Mouse (Mus musculus): ENCODE data around the gene Agr2. TPM values are rescaled to one million over a fixed set of nuclear protein-coding genes. Genes with fewer than 3 reads are reported as not detected.

The Agr2 gene
- polyA plus RNA-seq, 1 experiment from 2014 or later: 0.32 TPM

GRCm38 (mm10) chr12:36027171-36027570, 34.5 kb downstream of the Agr2 start:
- no peak overlapping the region for H3K9ac ChIP-seq
- no peak overlapping the region for H3K4me2 ChIP-seq
- H3K27me3 ChIP-seq (replicated peaks): no peaks in the 10 kb centered on the region
- H3K4me1 ChIP-seq: peaks cover 18% of the 10 kb centered on the region
- H3K9me3 ChIP-seq: no peaks in the 10 kb centered on the region
- ATAC-seq (ENCODE audit: extremely low read depth, insufficient number of reproducible peaks, low FRiP score, low TSS enrichment): no peak
- no peaks in the 10 kb centered on the region for H3K36me3 ChIP-seq
- H3K4me3 ChIP-seq: no peak overlapping the region
- WGBS: 78% methylated on average over 2 of the region's 2 CpGs
- H3K27ac ChIP-seq (replicated peaks): no peak overlapping the region

- no peak overlapping the region for H3K27ac ChIP-seq (replicated peaks)
- H3K4me3 ChIP-seq: no peak overlapping the region
- H3K9ac ChIP-seq: no peak overlapping the region
- 52% methylated on average over 5 of the region's 5 CpGs for WGBS
- no peak for ATAC-seq (ENCODE audit: extremely low read depth, insufficient number of reproducible peaks, low FRiP score, low TSS enrichment)
- H3K9me3 ChIP-seq: no peaks in the 10 kb centered on the region
- no peaks in the 10 kb centered on the region for H3K36me3 ChIP-seq
- H3K4me2 ChIP-seq: no peak overlapping the region
- no peaks in the 10 kb centered on the region for H3K27me3 ChIP-seq (replicated peaks)
- peaks cover 24% of the 10 kb centered on the region for H3K4me1 ChIP-seq
These were observed 36.4 kb downstream of the Agr2 start for GRCm38 (mm10) chr12:36028968-36029645.

GRCm38 (mm10) chr12:36029687-36030086, 37.0 kb downstream of the Agr2 start:
- H3K4me2 ChIP-seq: no peak overlapping the region
- no peak overlapping the region for H3K27ac ChIP-seq (replicated peaks)
- 52% methylated on average over 4 of the region's 6 CpGs for WGBS
- H3K36me3 ChIP-seq: no peaks in the 10 kb centered on the region
- no peaks in the 10 kb centered on the region for H3K27me3 ChIP-seq (replicated peaks)
- H3K9me3 ChIP-seq: no peaks in the 10 kb centered on the region
- H3K4me1 ChIP-seq: peaks cover 24% of the 10 kb centered on the region
- ATAC-seq (ENCODE audit: extremely low read depth, insufficient number of reproducible peaks, low FRiP score, low TSS enrichment): no peak
- H3K9ac ChIP-seq: no peak overlapping the region
- no peak overlapping the region for H3K4me3 ChIP-seq

GRCm38 (mm10) chr12:36030660-36031363, 38.1 kb downstream of the Agr2 start:
- Histone ChIP-seq H3K9me3 (no peaks in the 10 kb centered on the region), H3K36me3 (no peaks in the 10 kb centered on the region), H3K4me1 (peaks cover 24% of the 10 kb centered on the region), H3K4me3 (no peak overlapping the region), H3K4me2 (no peak overlapping the region), H3K27me3 (replicated peaks) (no peaks in the 10 kb centered on the region), H3K9ac (no peak overlapping the region), H3K27ac (replicated peaks) (no peak overlapping the region)
- WGBS: 73% methylated on average over 12 of the region's 12 CpGs
- no peak for ATAC-seq (ENCODE audit: extremely low read depth, insufficient number of reproducible peaks, low FRiP score, low TSS enrichment)

GRCm38 (mm10) chr12:36032419-36032818, 39.7 kb downstream of the Agr2 start:
- Histone ChIP-seq H3K4me1 (peaks cover 27% of the 10 kb centered on the region), H3K27me3 (replicated peaks) (no peaks in the 10 kb centered on the region), H3K4me2 (no peak overlapping the region), H3K27ac (replicated peaks) (peak overlapping the region; percentile 58), H3K9ac (no peak overlapping the region), H3K4me3 (no peak overlapping the region), H3K36me3 (no peaks in the 10 kb centered on the region), H3K9me3 (no peaks in the 10 kb centered on the region)
- ATAC-seq (ENCODE audit: extremely low read depth, insufficient number of reproducible peaks, low FRiP score, low TSS enrichment): no peak
- 57% methylated on average over 4 of the region's 4 CpGs for WGBS

- Histone ChIP-seq H3K4me1 (peaks cover 29% of the 10 kb centered on the region), H3K4me2 (no peak overlapping the region), H3K27me3 (replicated peaks) (no peaks in the 10 kb centered on the region), H3K9ac (no peak overlapping the region), H3K36me3 (no peaks in the 10 kb centered on the region), H3K27ac (replicated peaks) (no peak overlapping the region), H3K9me3 (no peaks in the 10 kb centered on the region), H3K4me3 (no peak overlapping the region)
- WGBS: 87% methylated on average over 6 of the region's 6 CpGs
- no peak for ATAC-seq (ENCODE audit: extremely low read depth, insufficient number of reproducible peaks, low FRiP score, low TSS enrichment)
These were observed 42.8 kb downstream of the Agr2 start for GRCm38 (mm10) chr12:36035501-36035900.

- Histone ChIP-seq H3K27ac (replicated peaks) (no peak overlapping the region), H3K36me3 (no peaks in the 10 kb centered on the region), H3K9me3 (no peaks in the 10 kb centered on the region), H3K4me2 (no peak overlapping the region), H3K4me1 (peaks cover 30% of the 10 kb centered on the region), H3K9ac (no peak overlapping the region), H3K27me3 (replicated peaks) (no peaks in the 10 kb centered on the region), H3K4me3 (no peak overlapping the region)
- ATAC-seq (ENCODE audit: extremely low read depth, insufficient number of reproducible peaks, low FRiP score, low TSS enrichment): no peak; the same call in 1 of the 2 replicates
- 94% methylated on average over 7 of the region's 7 CpGs for WGBS
These were observed 43.4 kb downstream of the Agr2 start for GRCm38 (mm10) chr12:36036121-36036520.

GRCm38 (mm10) chr12:36036776-36037175, 44.1 kb downstream of the Agr2 start:
- Histone ChIP-seq H3K4me1 (peaks cover 34% of the 10 kb centered on the region), H3K4me3 (no peak overlapping the region), H3K36me3 (no peaks in the 10 kb centered on the region), H3K27me3 (replicated peaks) (no peaks in the 10 kb centered on the region), H3K4me2 (no peak overlapping the region), H3K27ac (replicated peaks) (no peak overlapping the region), H3K9ac (no peak overlapping the region), H3K9me3 (no peaks in the 10 kb centered on the region)
- ATAC-seq (ENCODE audit: extremely low read depth, insufficient number of reproducible peaks, low FRiP score, low TSS enrichment): no peak
- WGBS: 73% methylated on average over 10 of the region's 10 CpGs

GRCm38 (mm10) chr12:36039541-36040084, 46.9 kb downstream of the Agr2 start:
- ATAC-seq (ENCODE audit: extremely low read depth, insufficient number of reproducible peaks, low FRiP score, low TSS enrichment): no peak
- WGBS: 53% methylated on average over 9 of the region's 9 CpGs
- H3K9ac ChIP-seq: peak overlapping the region; percentile 56
- 0 out of 2 replicates have a peak overlapping the region, but pooled peaks have one; percentile 20 for H3K4me3 ChIP-seq
- H3K27ac ChIP-seq (replicated peaks): peak overlapping the region; percentile 75
- no peaks in the 10 kb centered on the region for H3K27me3 ChIP-seq (replicated peaks)
- H3K4me2 ChIP-seq: peak overlapping the region; percentile 27
- no peaks in the 10 kb centered on the region for H3K9me3 ChIP-seq
- no peaks in the 10 kb centered on the region for H3K36me3 ChIP-seq
- peaks cover 28% of the 10 kb centered on the region for H3K4me1 ChIP-seq

- no peak for ATAC-seq (ENCODE audit: extremely low read depth, insufficient number of reproducible peaks, low FRiP score, low TSS enrichment)
- Histone ChIP-seq H3K27ac (replicated peaks) (peak overlapping the region; percentile 9; the same call in 1 of the 2 replicates), H3K4me1 (peaks cover 28% of the 10 kb centered on the region), H3K36me3 (no peaks in the 10 kb centered on the region), H3K4me3 (peak overlapping the region; percentile 98), H3K9ac (peak overlapping the region; percentile 92), H3K4me2 (peak overlapping the region; percentile 90), H3K27me3 (replicated peaks) (no peaks in the 10 kb centered on the region), H3K9me3 (no peaks in the 10 kb centered on the region)
- WGBS: 57% methylated on average over 10 of the region's 10 CpGs
These were observed 48.0 kb downstream of the Agr2 start for GRCm38 (mm10) chr12:36040571-36041280.

- Histone ChIP-seq H3K4me2 (peak overlapping the region; percentile 90), H3K27me3 (replicated peaks) (no peaks in the 10 kb centered on the region), H3K9me3 (no peaks in the 10 kb centered on the region), H3K9ac (peak overlapping the region; percentile 92), H3K36me3 (no peaks in the 10 kb centered on the region), H3K27ac (replicated peaks) (peak overlapping the region; percentile 9; the same call in 1 of the 2 replicates), H3K4me3 (peak overlapping the region; percentile 98), H3K4me1 (peaks cover 31% of the 10 kb centered on the region)
- WGBS: 30% methylated on average over 4 of the region's 4 CpGs
- no peak for ATAC-seq (ENCODE audit: extremely low read depth, insufficient number of reproducible peaks, low FRiP score, low TSS enrichment)
These were observed 48.5 kb downstream of the Agr2 start for GRCm38 (mm10) chr12:36041281-36041589.

Data from heart, embryonic 13.5 days (tissue).